Mouse (Mus musculus): ENCODE measurements around the gene Zfp775.

DNA sequence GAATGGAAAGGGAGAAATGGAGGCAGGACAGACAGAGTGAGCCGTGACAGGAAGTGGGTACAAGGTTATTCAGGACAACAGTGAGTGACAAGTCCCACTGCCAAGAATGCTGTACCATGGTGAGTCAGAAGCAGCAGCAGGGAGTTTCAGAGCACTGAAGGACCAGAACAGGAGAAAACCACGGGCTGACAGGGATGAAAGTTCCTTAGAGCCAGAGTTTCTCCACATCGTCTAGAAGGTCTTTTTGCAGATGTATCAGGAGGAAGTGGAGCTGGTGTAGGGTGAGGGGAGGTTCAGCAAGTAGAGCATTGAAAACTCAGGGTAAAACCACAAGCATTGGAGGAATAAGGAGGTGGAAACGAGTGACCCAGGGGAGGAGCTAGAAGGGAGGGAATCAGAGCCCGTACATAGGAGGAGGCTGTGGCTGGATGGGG, 22.6 kb upstream of the Zfp775 start:
- TF ChIP-seq CTCF (IDR thresholded peaks at IDR 0.05; ENCODE audit: control insufficient read depth, insufficient read depth, insufficient read length) (no peak), FOSL1 (IDR thresholded peaks at IDR 0.05; ENCODE audit: insufficient read depth, low read length, poor library complexity, severe bottlenecking) (no peak), MYOD1 (IDR thresholded peaks at IDR 0.05; ENCODE audit: control insufficient read depth, insufficient read length, low read depth) (no peak), MAX (IDR thresholded peaks at IDR 0.05) (no peak)

All from C2C12 (cell line).